Mouse (Mus musculus) spleen, postnatal 10 days (tissue): ENCODE measurements at regions not wholly inside any gene's neighbourhood (a gene's known extent, or its start where the extent isn't known, plus 50 kb on each side); places are given as distances from the start of the nearest gene placed in this dataset.
"Not testable (repeated sequence)": the region's sequence is repeated elsewhere in the genome, so short reads cannot be mapped to it uniquely, and the experiment has no call there.

Experiments used
- DNase-seq, 2 experiments: peaks; one replicate each; pipeline ENCODE4 v3.0.0; 2021 to 2022; ENCODE audit warnings: low spot score in 2 of 2

- DNase-seq: no peak
These were observed 56.5 kb upstream of the Pdk3 start for GRCm38 (mm10) chrX:93888480-93888879.

GRCm38 (mm10) chrX:93888966-93889365, 57.0 kb upstream of the Pdk3 start:
- DNase-seq: no peak

GRCm38 (mm10) chrX:93889394-93890042, 57.5 kb upstream of the Pdk3 start:
- DNase-seq: peak; percentile 58 to 72

DNA sequence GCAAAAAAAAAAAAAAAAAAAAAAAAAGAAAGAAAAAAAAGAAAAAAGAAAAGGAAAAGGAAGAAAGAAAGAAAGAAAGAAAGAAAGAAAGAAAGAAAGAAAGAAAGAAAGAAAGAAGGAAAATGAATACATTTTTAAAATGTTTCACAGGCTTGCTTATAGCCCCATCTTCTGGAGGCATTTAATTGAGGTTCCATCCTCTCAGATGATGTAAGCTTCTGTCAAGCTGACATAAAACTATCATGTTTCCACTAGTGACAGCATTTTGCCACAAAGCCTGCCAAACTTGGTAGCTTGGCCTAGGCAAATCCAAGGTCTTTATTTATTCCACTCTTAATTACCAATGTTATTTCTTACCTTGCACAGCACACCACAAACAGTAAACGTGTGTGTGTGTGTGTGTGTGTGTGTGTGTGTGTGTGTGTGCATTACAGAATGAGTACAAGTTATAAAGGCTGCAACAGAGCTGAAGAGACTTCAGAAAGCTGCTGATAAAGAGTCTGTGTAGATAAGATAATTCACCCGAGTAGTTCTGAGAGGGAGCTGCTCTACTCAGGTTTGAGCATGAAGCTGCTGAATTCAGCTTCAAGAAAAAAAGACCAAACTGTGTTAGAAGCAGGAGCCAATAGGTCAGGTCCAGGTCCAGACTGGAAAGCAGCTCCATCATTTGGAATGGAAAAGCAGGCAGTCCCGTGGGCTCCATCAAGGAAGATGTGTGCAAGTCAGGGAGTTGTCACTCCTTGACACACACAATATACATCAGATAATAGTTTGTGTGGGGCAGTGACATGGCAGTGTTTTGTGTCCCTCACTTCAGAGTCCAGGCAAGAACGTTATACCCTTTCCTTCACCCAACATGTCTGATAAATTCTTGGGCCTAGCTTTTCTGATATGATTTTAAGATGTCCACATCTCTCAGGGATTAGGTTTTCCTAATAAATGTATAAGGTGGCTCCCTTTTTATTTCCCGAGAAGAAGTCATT, 65.1 kb upstream of the Pdk3 start:
- DNase-seq: no peak

DNA sequence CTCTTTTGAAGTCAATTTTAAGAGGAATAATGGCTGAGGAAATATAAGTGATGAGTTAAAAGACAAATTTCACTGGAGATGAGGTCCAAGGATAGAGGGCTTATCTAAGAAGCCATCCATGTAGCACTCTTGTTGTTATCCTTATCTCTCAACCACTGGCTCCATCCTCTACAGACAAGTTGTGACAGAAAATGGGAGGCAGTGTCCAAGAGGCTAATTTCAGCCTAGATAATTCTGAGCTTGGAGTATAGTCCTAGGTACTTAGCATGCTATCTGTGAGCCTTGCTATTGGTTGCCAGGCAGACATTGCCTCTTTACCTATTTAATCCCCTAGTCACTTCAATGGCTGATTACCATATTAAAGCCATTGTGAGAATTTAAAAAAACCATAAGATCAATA, 65.2 kb upstream of the AU015836 start:
- no peak for DNase-seq

GRCm38 (mm10) chrX:93905531-93905930, 62.9 kb upstream of the AU015836 start:
- DNase-seq: no peak

GRCm38 (mm10) chrX:93911087-93911840, 57.2 kb upstream of the AU015836 start:
- peak; percentile 20 to 42 for DNase-seq

DNA sequence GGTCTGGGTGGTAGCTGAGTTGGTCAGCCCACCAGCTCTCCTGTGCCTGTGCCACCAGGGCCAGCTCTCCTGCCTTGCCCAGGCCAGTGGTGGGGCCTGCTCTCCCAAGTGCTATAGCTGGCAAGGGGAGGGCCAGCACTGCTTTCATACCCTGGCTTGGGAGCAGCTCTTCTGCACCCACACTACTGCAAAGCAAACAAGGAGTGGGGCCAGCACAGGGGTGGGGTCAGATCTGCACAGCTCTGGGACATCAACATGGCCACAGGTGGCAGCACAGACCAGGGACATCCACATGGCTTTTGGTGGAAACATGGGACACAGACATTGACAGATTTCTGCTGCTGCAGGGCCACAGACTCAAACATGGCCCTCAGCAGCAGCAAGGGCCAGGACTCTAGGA, 52.9 kb upstream of the AU015836 start:
- DNase-seq: no peak

DNA sequence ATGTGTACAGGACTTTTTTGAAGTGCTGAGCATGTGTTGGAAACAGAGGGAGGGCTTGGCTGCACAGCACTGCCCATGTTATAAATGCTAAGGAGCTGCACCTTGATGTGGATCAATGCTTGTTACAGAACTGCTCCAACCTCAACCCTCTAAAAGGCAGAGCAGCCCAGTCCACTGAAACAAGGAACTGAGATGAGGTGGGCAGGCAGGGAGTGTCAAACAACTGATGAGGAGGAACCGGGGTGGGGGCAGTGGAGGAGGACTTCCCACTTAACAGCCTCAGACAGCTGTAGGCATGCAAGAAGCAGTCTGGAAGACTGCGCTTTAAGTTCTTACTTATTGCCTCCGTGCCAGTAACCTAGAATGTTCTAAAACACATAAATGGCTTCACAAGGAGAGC, 51.1 kb upstream of the AU015836 start:
- not testable (repeated sequence) for DNase-seq
